ENCODE assay signal across 22 mouse cellular contexts in the genomic region with DNA sequence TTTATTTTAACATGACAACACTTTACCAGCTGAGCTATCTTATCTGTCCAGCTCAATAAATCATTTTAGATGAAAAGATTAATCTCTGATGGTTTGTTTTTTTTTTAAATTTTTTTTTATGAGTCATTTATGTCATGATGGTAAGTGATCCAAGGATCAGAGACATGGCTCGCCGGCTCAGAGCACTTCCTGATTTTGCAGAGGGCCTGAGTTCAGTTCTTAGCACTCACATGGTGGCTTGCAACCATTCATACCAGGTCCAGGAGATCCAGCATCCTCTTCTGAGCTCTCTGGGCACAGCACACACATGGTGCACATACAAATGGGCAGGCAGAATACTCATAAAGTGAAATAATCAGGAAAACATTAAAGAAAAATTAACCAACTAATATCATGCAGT. TPM values are rescaled to one million over a fixed set of nuclear protein-coding genes. Genes with fewer than 3 reads are reported as not detected.
DNase-seq lines count a peak whose midpoint lies in the region; TF ChIP-seq lines count a peak whose summit lies in the region.
"Had no signal": no experiment of that assay in that cellular context is flagged by ENCODE, and none has a peak within 500 bp of the region (broad histone marks: within the 10 kb centered on the region; RNA-seq: fewer than 3 reads in every experiment).

No protein-coding gene starts in this region.

- TF ChIP-seq CTCF in MEL (IDR thresholded peaks at IDR 0.05 in 2 of 3, conservative IDR thresholded peaks at IDR 0.05 in 1 of 3; ENCODE audit: control insufficient read depth in 1 of 3, insufficient read depth in 1 of 3, low read depth in 2 of 3, low read length in 3 of 3, poor library complexity in 1 of 3, severe bottlenecking in 1 of 3) = no peak

- H3K36me3 ChIP-seq in heart, embryonic 10.5 days = no peaks in the 10 kb centered on the region
- peaks cover 0 to 15% of the 10 kb centered on the region in 2 experiments; a peak in 2 of 4 replicates for H3K36me3 ChIP-seq in MEL (ENCODE audit: control insufficient read depth in 1 of 2, insufficient read depth in 2 of 2, low read length in 2 of 2)
- H3K36me3 ChIP-seq: G1E had no signal

- peaks cover 44% of the 10 kb centered on the region for H3K27me3 ChIP-seq in heart, embryonic 10.5 days (ENCODE audit: insufficient read depth, poor library complexity, severe bottlenecking)
- peaks cover 2 to 22% of the 10 kb centered on the region in 2 experiments for H3K27me3 ChIP-seq in MEL (ENCODE audit: control insufficient read depth in 1 of 2, insufficient read depth in 2 of 2, low read length in 2 of 2)
- H3K27me3 ChIP-seq: CH12.LX had no signal

- no peaks in the 10 kb centered on the region for H3K4me1 ChIP-seq in heart, embryonic 10.5 days
- H3K4me1 ChIP-seq in MEL (ENCODE audit: control insufficient read depth in 1 of 2, insufficient read depth in 2 of 2, low read length in 2 of 2) = peaks cover 14 to 23% of the 10 kb centered on the region in 2 experiments

- H3K27ac ChIP-seq in heart, embryonic 10.5 days = no peak overlapping the region
- no peak overlapping the region for H3K27ac ChIP-seq in MEL (ENCODE audit: control insufficient read depth, low read depth, low read length)

- 86% methylated on average over 2 of the region's 2 CpGs for WGBS in heart, embryonic 10.5 days

- H3K4me3 ChIP-seq in heart, embryonic 10.5 days = no peak overlapping the region
- H3K4me3 ChIP-seq in MEL (ENCODE audit: control insufficient read depth in 1 of 2, insufficient read depth in 1 of 2, low read depth in 2 of 2, low read length in 2 of 2) = no peak overlapping the region

- H3K9ac ChIP-seq in MEL (ENCODE audit: control insufficient read depth, low read depth, low read length, poor library complexity, severe bottlenecking) = no peak overlapping the region

- TF ChIP-seq POLR2A in MEL (IDR thresholded peaks at IDR 0.05; ENCODE audit: control insufficient read depth in 1 of 2, insufficient read depth in 1 of 2, low read depth in 1 of 2, low read length in 2 of 2, poor library complexity in 1 of 2) = no peak

- peak; percentile 54 for DNase-seq in heart, embryonic 10.5 days (ENCODE audit: low spot score)
- DNase-seq in heart, adult 11 months = no peak
- DNase-seq in MEL (ENCODE audit: low read depth, low spot score) = peak; percentile 62
- DNase-seq in T-cell, adult 2 months (ENCODE audit: low spot score) = no peak
- DNase-seq: adrenal gland, adult 2 months; adrenal gland, adult 8-10 months; adrenal gland, postnatal 10 days; adrenal gland, postnatal 14 days; adrenal gland, postnatal 25 days; adrenal gland, postnatal 36 days; B cell, adult 2 months; cerebellum, adult 11 months; cerebellum, adult 11-12 months; cerebellum, adult 18-20 months; cerebellum, adult 2 months; cerebellum, adult 8-10 months had no signal

- TF ChIP-seq RAD21 in MEL (IDR thresholded peaks at IDR 0.05; ENCODE audit: low read depth, low read length) = no peak

- no peak for TF ChIP-seq EP300 in MEL (IDR thresholded peaks at IDR 0.05; ENCODE audit: low read depth in 1 of 2, low read length in 2 of 2)

- no peaks in the 10 kb centered on the region for H3K79me2 ChIP-seq in MEL (ENCODE audit: control insufficient read depth, insufficient read depth, low read length, poor library complexity)

- H3K9me3 ChIP-seq in heart, embryonic 10.5 days = no peaks in the 10 kb centered on the region
- no peaks in the 10 kb centered on the region for H3K9me3 ChIP-seq in MEL (replicated peaks; ENCODE audit: insufficient read depth, low read length)
- H3K9me3 ChIP-seq: G1E had no signal

TF ChIP-seq in MEL, 35 proteins besides CTCF, POLR2A, EP300 and RAD21:
- TF ChIP-seq MEF2A (IDR thresholded peaks at IDR 0.05; ENCODE audit: extremely low read depth, insufficient replicate concordance, low read depth, low read length, poor library complexity, severe bottlenecking) (no peak), ZNF384 (IDR thresholded peaks at IDR 0.05; ENCODE audit: low read depth, low read length) (peak; percentile 53; the same call in 1 of the 2 replicates), POLR2AphosphoS5 (IDR thresholded peaks at IDR 0.05; ENCODE audit: borderline replicate concordance, low read depth, low read length) (no peak), E2F4 (IDR thresholded peaks at IDR 0.05; ENCODE audit: borderline replicate concordance, low read depth, low read length) (no peak), ZKSCAN1 (IDR thresholded peaks at IDR 0.05; ENCODE audit: low read depth, low read length) (no peak), ELF1 (IDR thresholded peaks at IDR 0.05; ENCODE audit: low read depth, low read length) (peak; percentile 37; the same call in 1 of the 2 replicates)

RNA-seq across cellular contexts. Expression of gene Mpzl3, which starts 4.7 kb away (rescaled TPM):
- polyA plus RNA-seq in heart, embryonic 10.5 days (2016; fragmentation: Nextera tagmentation; extraction: Ambion mirVana) = 2.9 and 3.2 TPM in 2 replicates
- total RNA-seq in MEL (2012; rRNA removed) = not detected in 2 replicates
- not detected for polyA plus RNA-seq in MEL (2012; ENCODE audit: insufficient read depth in 1 of 2, insufficient read length in 2 of 2, low read depth in 1 of 2, low replicate concordance in 2 of 2, missing spikeins in 1 of 2)

RNA-seq across cellular contexts. Expression of gene Mpzl2, which starts 10.7 kb away (rescaled TPM):
- polyA plus RNA-seq in heart, embryonic 10.5 days (2016; fragmentation: Nextera tagmentation; extraction: Ambion mirVana) = 1.1 and 5.5 TPM in 2 replicates
- 0.08 and 0.16 TPM in 2 replicates for total RNA-seq in MEL (2012; rRNA removed)
- polyA plus RNA-seq in MEL (2012; ENCODE audit: insufficient read depth in 1 of 2, insufficient read length in 2 of 2, low read depth in 1 of 2, low replicate concordance in 2 of 2, missing spikeins in 1 of 2) = under 1 TPM in 1 of 2 experiments, not detected in 1; 0.39 TPM
- polyA plus RNA-seq: activated CD4-positive, CD25-positive, alpha-beta regulatory T cell, adult 4 months; C2C12; G1E; Patski had no signal

RNA-seq across cellular contexts. Expression of gene Jaml, which starts 28.7 kb away (rescaled TPM):
- polyA plus RNA-seq in heart, embryonic 10.5 days (2016; fragmentation: Nextera tagmentation; extraction: Ambion mirVana) = 0.54 and 2.2 TPM in 2 replicates
- not detected in 2 replicates for total RNA-seq in MEL (2012; rRNA removed)
- not detected for polyA plus RNA-seq in MEL (2012; ENCODE audit: insufficient read depth in 1 of 2, insufficient read length in 2 of 2, low read depth in 1 of 2, low replicate concordance in 2 of 2, missing spikeins in 1 of 2)
- total RNA-seq: G1E had no signal
- polyA plus RNA-seq: C2C12, G1E, Patski had no signal

RNA-seq across cellular contexts. Expression of gene Cd3e, which starts 40.9 kb away (rescaled TPM):
- not detected in 2 replicates for polyA plus RNA-seq in heart, embryonic 10.5 days (2016; fragmentation: Nextera tagmentation; extraction: Ambion mirVana)
- total RNA-seq in MEL (2012; rRNA removed) = not detected in 2 replicates
- polyA plus RNA-seq in MEL (2012; ENCODE audit: insufficient read depth in 1 of 2, insufficient read length in 2 of 2, low read depth in 1 of 2, low replicate concordance in 2 of 2, missing spikeins in 1 of 2) = not detected
- total RNA-seq: CH12.LX had no signal
- polyA plus RNA-seq: brain, embryonic 14.5 days; C2C12; G1E; Patski had no signal

Comparison
In these comparisons a context has a peak if more than half of its experiments do, and no peak if none do; other contexts are left out.
1. DNase-seq: peak in heart, embryonic 10.5 days (single experiment) and MEL (single experiment); none in heart, adult 11 months (single experiment) and T-cell, adult 2 months (single experiment).